Mouse (Mus musculus) liver, embryonic 14.5 days (tissue): ENCODE measurements at regions not wholly inside any gene's neighbourhood (a gene's known extent, or its start where the extent isn't known, plus 50 kb on each side); places are given as distances from the start of the nearest gene placed in this dataset.

ENCODE experiments used
- CTCF ChIP-seq: IDR thresholded peaks from 2 replicates; pipeline ENCODE4 v1.5.1; 2016; ENCODE audit warnings: antibody characterized with exemption, low read depth, control low read depth
- EP300 ChIP-seq: IDR thresholded peaks from 2 replicates; pipeline ENCODE4 v1.6.1; 2016; ENCODE audit warnings: antibody characterized with exemption, low read depth

DNA sequence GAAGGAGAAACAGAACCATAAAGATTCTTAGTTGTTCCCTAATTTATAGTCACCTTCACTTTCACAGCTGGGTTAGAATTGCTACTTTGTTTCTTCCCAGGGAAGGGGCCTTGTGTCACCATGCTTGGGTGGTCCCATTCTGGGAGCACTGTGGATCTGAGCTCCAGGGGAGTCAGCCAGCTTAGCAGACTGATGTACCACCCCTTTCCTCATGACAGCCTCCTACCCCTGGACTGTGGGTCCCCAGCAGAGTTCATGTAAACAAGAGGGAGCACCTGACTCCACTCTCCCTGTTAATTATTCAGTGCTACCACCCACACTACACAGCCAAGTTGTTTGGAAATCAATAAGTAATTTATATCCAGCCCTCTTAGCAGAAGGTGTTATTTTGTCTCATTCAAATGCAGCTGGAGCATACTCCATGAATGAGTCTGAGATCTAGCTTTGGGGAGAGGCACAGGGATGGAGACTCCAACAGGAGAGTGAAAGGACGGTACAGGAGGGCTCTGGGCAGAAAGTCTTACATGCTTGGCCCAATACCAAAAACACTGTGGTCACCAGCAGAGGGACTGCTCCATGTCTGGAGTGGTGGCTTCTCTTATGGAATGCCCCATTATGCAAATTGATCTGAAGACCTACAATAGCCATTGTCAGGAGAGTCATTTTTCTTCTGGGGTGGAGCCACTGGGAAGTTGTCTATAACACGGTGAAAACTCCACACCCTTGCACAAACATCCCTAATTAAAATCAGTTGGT, 51.1 kb upstream of the Dock1 start:
- TF ChIP-seq CTCF (no peak), EP300 (no peak)
